Mouse (Mus musculus): Measurements from ENCODE around the gene Exosc9. TPM values are rescaled to one million over a fixed set of nuclear protein-coding genes. Genes with fewer than 3 reads are reported as not detected.

The Exosc9 gene
- polyA plus RNA-seq, 1 experiment: 9.8 TPM

DNA sequence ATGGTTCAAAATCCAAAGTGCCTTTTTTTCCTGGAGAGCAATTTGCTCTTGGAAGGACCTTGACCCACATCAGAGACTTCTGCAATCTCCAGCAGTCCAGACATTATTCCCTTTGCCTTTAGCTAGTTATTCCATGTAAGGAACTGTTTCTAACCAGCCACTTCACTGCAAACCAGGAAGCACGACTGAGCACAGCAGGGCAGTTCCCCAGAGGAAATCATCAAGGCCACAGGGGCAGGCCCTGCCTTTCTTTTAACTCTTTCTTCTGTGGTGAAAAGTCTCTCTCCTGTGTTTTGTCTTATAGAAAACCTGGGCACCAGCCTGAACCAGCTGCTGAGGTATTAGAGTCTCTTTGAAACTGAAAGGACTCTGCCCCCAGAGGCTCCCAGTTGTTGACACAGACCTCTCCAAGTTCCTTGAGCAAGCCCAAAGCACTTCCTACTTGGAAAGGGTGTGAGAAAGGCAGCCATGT is 19.2 kb upstream of the Exosc9 start:
- Histone ChIP-seq H3K4me1 (ENCODE audit: control insufficient read depth, insufficient read depth, low read length) (peaks cover 4% of the 10 kb centered on the region; the same call in 1 of the 2 replicates), H3K27ac (ENCODE audit: insufficient read depth, low read depth, low read length) (no peak overlapping the region), H3K36me3 (ENCODE audit: control insufficient read depth, insufficient read depth, low read length) (no peaks in the 10 kb centered on the region), H3K27me3 (replicated peaks; ENCODE audit: control insufficient read depth, insufficient read depth, low read length) (no peaks in the 10 kb centered on the region), H3K4me3 (ENCODE audit: insufficient read depth, low read depth, low read length) (no peak overlapping the region)
- DNase-seq: no peak
- WGBS: 0% methylated on average over 1 of the region's 1 CpGs
- TF ChIP-seq CTCF (conservative IDR thresholded peaks at IDR 0.05; ENCODE audit: insufficient read depth, insufficient read length, low read depth, low read length) (no peak), POLR2A (IDR thresholded peaks at IDR 0.05; ENCODE audit: low read depth, low read length) (no peak)

GRCm38 (mm10) chr3:36536041-36536440 is 16.4 kb upstream of the Exosc9 start:
- WGBS: 73% methylated on average over 12 of the region's 12 CpGs
- no peak for DNase-seq
- no peak overlapping the region for H3K4me3 ChIP-seq (ENCODE audit: insufficient read depth, low read depth, low read length)
- H3K27me3 ChIP-seq (replicated peaks; ENCODE audit: control insufficient read depth, insufficient read depth, low read length): no peaks in the 10 kb centered on the region
- H3K36me3 ChIP-seq (ENCODE audit: control insufficient read depth, insufficient read depth, low read length): no peaks in the 10 kb centered on the region
- H3K4me1 ChIP-seq (ENCODE audit: control insufficient read depth, insufficient read depth, low read length): peaks cover 4% of the 10 kb centered on the region; the same call in 1 of the 2 replicates
- H3K27ac ChIP-seq (ENCODE audit: insufficient read depth, low read depth, low read length): no peak overlapping the region
- no peak for TF ChIP-seq POLR2A (IDR thresholded peaks at IDR 0.05; ENCODE audit: low read depth, low read length)
- TF ChIP-seq CTCF (conservative IDR thresholded peaks at IDR 0.05; ENCODE audit: insufficient read depth, insufficient read length, low read depth, low read length): no peak

DNA sequence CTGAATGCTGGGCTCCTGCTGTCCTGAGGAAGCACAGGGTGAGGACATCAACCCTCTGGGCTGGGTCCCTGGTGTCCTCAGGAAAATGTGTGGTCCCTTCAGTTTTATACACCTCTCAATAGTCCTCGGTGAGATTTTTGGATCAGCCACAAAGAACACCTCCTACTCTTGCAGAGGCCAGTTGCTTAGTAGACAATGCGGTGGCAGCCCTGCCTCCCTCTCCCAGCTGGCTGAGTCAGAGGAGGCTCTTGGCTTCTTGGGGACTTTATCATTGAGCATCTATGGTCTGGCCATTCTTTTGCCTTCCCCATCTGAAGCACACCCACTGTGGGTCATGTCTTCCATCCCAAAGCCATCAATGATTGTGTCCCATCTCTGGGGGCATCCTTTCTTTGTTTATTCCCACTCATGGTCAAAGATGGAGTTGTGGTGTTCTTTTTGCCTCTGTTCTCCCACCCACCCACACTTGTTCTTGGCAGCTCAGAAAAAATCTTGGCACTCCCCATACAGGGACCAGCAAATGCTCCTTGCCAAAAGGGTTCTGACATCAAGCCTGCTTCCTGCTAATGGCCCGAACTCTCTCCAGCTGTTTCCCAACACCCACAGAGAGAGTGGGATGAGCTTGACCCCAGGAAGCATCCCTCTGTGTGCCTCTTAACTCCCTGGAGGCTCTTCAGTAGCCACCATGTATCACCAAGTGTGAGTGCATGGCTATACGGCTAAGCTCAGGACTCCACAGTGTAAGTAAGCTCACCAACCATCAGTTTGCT is 14.5 kb upstream of the Exosc9 start:
- no peak overlapping the region for H3K4me3 ChIP-seq (ENCODE audit: insufficient read depth, low read depth, low read length)
- no peak for TF ChIP-seq POLR2A (IDR thresholded peaks at IDR 0.05; ENCODE audit: low read depth, low read length)
- H3K36me3 ChIP-seq (ENCODE audit: control insufficient read depth, insufficient read depth, low read length): no peaks in the 10 kb centered on the region
- no peak overlapping the region for H3K27ac ChIP-seq (ENCODE audit: insufficient read depth, low read depth, low read length)
- H3K4me1 ChIP-seq (ENCODE audit: control insufficient read depth, insufficient read depth, low read length): peaks cover 2% of the 10 kb centered on the region; the same call in 1 of the 2 replicates
- no peak for DNase-seq
- WGBS: 74% methylated on average over 4 of the region's 4 CpGs
- H3K27me3 ChIP-seq (replicated peaks; ENCODE audit: control insufficient read depth, insufficient read depth, low read length): no peaks in the 10 kb centered on the region

DNA sequence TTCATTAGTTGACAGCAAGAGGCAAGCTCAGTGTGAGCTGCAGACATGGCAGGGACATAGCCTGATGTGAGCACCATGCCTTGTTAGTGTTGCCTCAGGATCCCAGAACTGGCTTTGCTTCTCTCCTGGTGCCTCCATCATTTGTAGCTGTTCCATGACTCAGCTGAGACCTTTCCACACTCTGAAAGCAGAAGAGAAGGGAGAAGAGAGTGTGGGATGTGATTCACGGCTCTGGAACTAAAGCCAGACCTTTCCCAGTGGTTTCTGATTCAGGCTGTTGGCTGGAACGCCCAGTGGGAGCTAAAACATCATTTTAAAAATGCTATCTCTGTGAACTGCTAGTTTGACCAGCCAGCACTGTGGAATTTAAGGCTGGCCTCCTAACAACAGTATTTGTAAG is 11.7 kb upstream of the Exosc9 start:
- DNase-seq: no peak
- no peak overlapping the region for H3K27ac ChIP-seq (ENCODE audit: insufficient read depth, low read depth, low read length)
- H3K36me3 ChIP-seq (ENCODE audit: control insufficient read depth, insufficient read depth, low read length): no peaks in the 10 kb centered on the region
- 51% methylated on average over 2 of the region's 2 CpGs for WGBS
- H3K4me1 ChIP-seq (ENCODE audit: control insufficient read depth, insufficient read depth, low read length): no peaks in the 10 kb centered on the region
- TF ChIP-seq CTCF (conservative IDR thresholded peaks at IDR 0.05; ENCODE audit: insufficient read depth, insufficient read length, low read depth, low read length) (no peak), POLR2A (IDR thresholded peaks at IDR 0.05; ENCODE audit: low read depth, low read length) (no peak)
- no peaks in the 10 kb centered on the region for H3K27me3 ChIP-seq (replicated peaks; ENCODE audit: control insufficient read depth, insufficient read depth, low read length)
- H3K4me3 ChIP-seq (ENCODE audit: insufficient read depth, low read depth, low read length): no peak overlapping the region

GRCm38 (mm10) chr3:36541399-36541798 is 11.0 kb upstream of the Exosc9 start:
- TF ChIP-seq POLR2A (IDR thresholded peaks at IDR 0.05; ENCODE audit: low read depth, low read length) (no peak), CTCF (conservative IDR thresholded peaks at IDR 0.05; ENCODE audit: insufficient read depth, insufficient read length, low read depth, low read length) (no peak)
- no peaks in the 10 kb centered on the region for H3K27me3 ChIP-seq (replicated peaks; ENCODE audit: control insufficient read depth, insufficient read depth, low read length)
- no peaks in the 10 kb centered on the region for H3K4me1 ChIP-seq (ENCODE audit: control insufficient read depth, insufficient read depth, low read length)
- DNase-seq: no peak
- H3K4me3 ChIP-seq (ENCODE audit: insufficient read depth, low read depth, low read length): no peak overlapping the region
- H3K27ac ChIP-seq (ENCODE audit: insufficient read depth, low read depth, low read length): no peak overlapping the region
- no peaks in the 10 kb centered on the region for H3K36me3 ChIP-seq (ENCODE audit: control insufficient read depth, insufficient read depth, low read length)
- 92% methylated on average over 2 of the region's 2 CpGs for WGBS

GRCm38 (mm10) chr3:36544961-36545360 is 7.4 kb upstream of the Exosc9 start:
- no peaks in the 10 kb centered on the region for H3K27me3 ChIP-seq (replicated peaks; ENCODE audit: control insufficient read depth, insufficient read depth, low read length)
- DNase-seq: no peak
- H3K4me1 ChIP-seq (ENCODE audit: control insufficient read depth, insufficient read depth, low read length): no peaks in the 10 kb centered on the region
- H3K27ac ChIP-seq (ENCODE audit: insufficient read depth, low read depth, low read length): no peak overlapping the region
- no peak overlapping the region for H3K4me3 ChIP-seq (ENCODE audit: insufficient read depth, low read depth, low read length)
- no peaks in the 10 kb centered on the region for H3K36me3 ChIP-seq (ENCODE audit: control insufficient read depth, insufficient read depth, low read length)
- no peak for TF ChIP-seq POLR2A (IDR thresholded peaks at IDR 0.05; ENCODE audit: low read depth, low read length)
- no peak for TF ChIP-seq CTCF (conservative IDR thresholded peaks at IDR 0.05; ENCODE audit: insufficient read depth, insufficient read length, low read depth, low read length)
- 79% methylated on average over 3 of the region's 3 CpGs for WGBS

- 20% methylated on average over 9 of the region's 9 CpGs for WGBS
- DNase-seq: no peak
Measured at GRCm38 (mm10) chr3:36551343-36551742, 1.1 kb upstream of the Exosc9 start.

More at GRCm38 (mm10) chr3:36551343-36551742, 1.1 kb upstream of the Exosc9 start:
- no peaks in the 10 kb centered on the region for H3K27me3 ChIP-seq (replicated peaks; ENCODE audit: control insufficient read depth, insufficient read depth, low read length)
- H3K4me3 ChIP-seq (ENCODE audit: insufficient read depth, low read depth, low read length): no peak overlapping the region
- peaks cover 8% of the 10 kb centered on the region for H3K36me3 ChIP-seq (ENCODE audit: control insufficient read depth, insufficient read depth, low read length)
- TF ChIP-seq CTCF (conservative IDR thresholded peaks at IDR 0.05; ENCODE audit: insufficient read depth, insufficient read length, low read depth, low read length) (no peak), POLR2A (IDR thresholded peaks at IDR 0.05; ENCODE audit: low read depth, low read length) (no peak)
- H3K27ac ChIP-seq (ENCODE audit: insufficient read depth, low read depth, low read length): no peak overlapping the region
- H3K4me1 ChIP-seq (ENCODE audit: control insufficient read depth, insufficient read depth, low read length): no peaks in the 10 kb centered on the region

Measured in kidney, adult 2 months (tissue).